Mouse (Mus musculus) hindbrain, embryonic 13.5 days (tissue): ENCODE data around the gene Aifm1. TPM values are rescaled to one million over a fixed set of nuclear protein-coding genes. Genes with fewer than 3 reads are reported as not detected.

Experiments used
- ATAC-seq: fragments of 200-750 bp; cut with Nextera tagmentation; 2 replicates; pipeline ENCODE4 v1.8.0; 2017; ENCODE audit warnings: moderate TSS enrichment; ENCODE audit not compliant: low FRiP score
- H3K27ac ChIP-seq: fragments of 300-500 bp; sonication (generic); 2 replicates; pipeline ENCODE4 v1.5.1; 2015; ENCODE audit warnings: inconsistent platforms, mild to moderate bottlenecking, moderate library complexity
- H3K27me3 ChIP-seq: fragments of 300-500 bp; sonication (generic); 2 replicates; pipeline ENCODE4 v1.6.1; 2015; ENCODE audit warnings: mild to moderate bottlenecking, inconsistent platforms
- H3K36me3 ChIP-seq: fragments of 300-500 bp; sonication (generic); 2 replicates; pipeline ENCODE4 v1.6.1; 2015; ENCODE audit warnings: mild to moderate bottlenecking, inconsistent platforms
- H3K4me1 ChIP-seq: fragments of 300-500 bp; sonication (generic); replicated peaks from 2 replicates; pipeline ENCODE4 v1.6.1; 2015; ENCODE audit warnings: inconsistent platforms
- H3K4me2 ChIP-seq: fragments of 300-500 bp; sonication (generic); 2 replicates; pipeline ENCODE4 v1.6.1; 2015; ENCODE audit warnings: inconsistent platforms, mild to moderate bottlenecking, moderate library complexity
- H3K4me3 ChIP-seq: fragments of 300-500 bp; sonication (generic); 2 replicates; pipeline ENCODE4 v1.5.1; 2015; ENCODE audit warnings: mild to moderate bottlenecking, inconsistent platforms
- H3K9ac ChIP-seq: fragments of 300-500 bp; sonication (generic); 2 replicates; pipeline ENCODE4 v1.6.1; 2015; ENCODE audit warnings: mild to moderate bottlenecking, inconsistent platforms
- H3K9me3 ChIP-seq: fragments of 300-500 bp; sonication (generic); 2 replicates; pipeline ENCODE4 v1.6.1; 2016; ENCODE audit warnings: inconsistent platforms
- WGBS: fragments of 180-500 bp; shearing (Covaris S2); methylation state at CpG from one replicate; pipeline ENCODE4 v1.1.7; 2015; 5-methylcytosine and 5-hydroxymethylcytosine counted together
- polyA plus RNA-seq: library from polyadenylated mRNA; unstranded; fragments of >200 nt; fragmentation: Nextera tagmentation; extraction: Ambion mirVana; gene quantifications from 2 replicates; pipeline ENCODE4 v1.2.1, GENCODE M21; 2015

The Aifm1 gene
- 43.1 and 45.7 TPM in 2 replicates for polyA plus RNA-seq

- H3K9me3 ChIP-seq, result no peaks in the 10 kb centered on the region
- H3K9ac ChIP-seq, result peak within 1 kb of the TSS; percentile 71
- WGBS, result 22% methylated on average over 44 of the region's 45 CpGs
- peak within 1 kb of the TSS; percentile 52 for H3K4me3 ChIP-seq
- H3K27me3 ChIP-seq, result no peaks in the 10 kb centered on the region
- peak within 1 kb of the TSS; percentile 53 for H3K4me2 ChIP-seq
- peak; percentile 97 for ATAC-seq
- H3K4me1 ChIP-seq, result peaks cover 7% of the 10 kb centered on the region
- H3K36me3 ChIP-seq, result no peaks in the 10 kb centered on the region
- peak within 1 kb of the TSS; percentile 58 for H3K27ac ChIP-seq
Observed at GRCm38 (mm10) chrX:48513166-48513807, at the start of gene Aifm1. Gene Aifm1, minus strand, starts transcription at chrX:48513563.

DNA sequence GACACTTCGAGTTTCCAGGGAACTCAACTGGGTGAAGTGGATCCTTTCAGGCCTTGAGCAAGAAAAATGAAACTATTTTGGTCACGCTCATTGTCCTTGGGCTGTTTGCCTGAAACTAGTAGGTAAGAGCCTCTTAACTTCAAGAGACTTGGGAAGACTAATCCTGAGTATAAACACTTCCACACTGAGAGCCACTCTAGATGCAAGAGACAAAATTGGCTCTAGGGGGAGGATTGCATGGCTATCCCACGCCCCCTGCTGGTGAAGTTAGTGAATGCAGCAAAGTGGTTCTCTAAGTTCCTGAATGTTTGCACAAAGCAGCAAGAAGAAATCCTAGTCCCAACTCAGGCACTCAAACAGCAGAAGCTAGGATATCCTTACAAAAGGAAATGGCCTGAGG, 18.8 kb upstream of the Aifm1 start:
- no peaks in the 10 kb centered on the region for H3K27me3 ChIP-seq
- no peak for ATAC-seq
- no peak overlapping the region for H3K27ac ChIP-seq
- WGBS, result 29% methylated on average over 3 of the region's 3 CpGs
- no peaks in the 10 kb centered on the region for H3K4me1 ChIP-seq
- H3K4me3 ChIP-seq, result no peak overlapping the region
- peaks cover 6% of the 10 kb centered on the region for H3K36me3 ChIP-seq
- H3K4me2 ChIP-seq, result no peak overlapping the region
- no peak overlapping the region for H3K9ac ChIP-seq
- no peaks in the 10 kb centered on the region for H3K9me3 ChIP-seq

GRCm38 (mm10) chrX:48526435-48526834, 13.1 kb upstream of the Aifm1 start:
- WGBS, result 59% methylated on average over 2 of the region's 3 CpGs
- H3K4me3 ChIP-seq, result no peak overlapping the region
- no peak for ATAC-seq

DNA sequence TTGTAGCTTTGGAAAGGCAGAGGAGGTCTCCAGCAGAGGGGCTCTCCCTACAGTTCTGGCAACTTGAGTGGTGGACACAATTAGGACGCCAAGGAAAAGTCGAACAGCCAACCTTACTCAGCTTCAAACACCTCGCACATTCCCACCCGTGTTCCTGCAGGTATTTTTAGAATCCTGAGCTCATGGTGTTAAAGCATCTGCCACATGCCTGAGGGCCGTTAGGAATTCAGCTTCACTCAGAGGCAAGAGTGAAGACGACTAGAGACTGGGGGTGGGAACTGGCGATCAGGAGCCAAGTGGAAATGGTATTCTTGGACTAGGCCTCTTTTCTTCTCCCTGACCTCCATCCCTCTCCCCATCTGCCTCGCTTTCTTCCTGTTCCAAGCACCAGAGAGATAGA, 12.5 kb upstream of the Aifm1 start:
- no peak overlapping the region for H3K4me2 ChIP-seq
- no peak overlapping the region for H3K4me3 ChIP-seq
- H3K9ac ChIP-seq, result no peak overlapping the region
- 76% methylated on average over 8 of the region's 8 CpGs for WGBS
- no peaks in the 10 kb centered on the region for H3K9me3 ChIP-seq
- H3K27ac ChIP-seq, result no peak overlapping the region
- H3K27me3 ChIP-seq, result no peaks in the 10 kb centered on the region
- peaks cover 6% of the 10 kb centered on the region for H3K36me3 ChIP-seq
- peaks cover 23% of the 10 kb centered on the region for H3K4me1 ChIP-seq
- ATAC-seq, result no peak

More at GRCm38 (mm10) chrX:48526435-48526834, 13.1 kb upstream of the Aifm1 start:
- Histone ChIP-seq H3K4me2 (no peak overlapping the region), H3K27ac (no peak overlapping the region), H3K36me3 (peaks cover 6% of the 10 kb centered on the region), H3K9ac (no peak overlapping the region), H3K9me3 (no peaks in the 10 kb centered on the region), H3K4me1 (peaks cover 21% of the 10 kb centered on the region), H3K27me3 (no peaks in the 10 kb centered on the region)

GRCm38 (mm10) chrX:48525332-48525731, 12.0 kb upstream of the Aifm1 start:
- H3K9me3 ChIP-seq, result no peaks in the 10 kb centered on the region
- ATAC-seq, result no peak
- WGBS, result 76% methylated on average over 1 of the region's 1 CpGs
- no peak overlapping the region for H3K4me3 ChIP-seq
- no peak overlapping the region for H3K4me2 ChIP-seq
- peaks cover 23% of the 10 kb centered on the region for H3K4me1 ChIP-seq
- no peaks in the 10 kb centered on the region for H3K27me3 ChIP-seq
- H3K36me3 ChIP-seq, result peaks cover 6% of the 10 kb centered on the region
- no peak overlapping the region for H3K27ac ChIP-seq
- H3K9ac ChIP-seq, result no peak overlapping the region

DNA sequence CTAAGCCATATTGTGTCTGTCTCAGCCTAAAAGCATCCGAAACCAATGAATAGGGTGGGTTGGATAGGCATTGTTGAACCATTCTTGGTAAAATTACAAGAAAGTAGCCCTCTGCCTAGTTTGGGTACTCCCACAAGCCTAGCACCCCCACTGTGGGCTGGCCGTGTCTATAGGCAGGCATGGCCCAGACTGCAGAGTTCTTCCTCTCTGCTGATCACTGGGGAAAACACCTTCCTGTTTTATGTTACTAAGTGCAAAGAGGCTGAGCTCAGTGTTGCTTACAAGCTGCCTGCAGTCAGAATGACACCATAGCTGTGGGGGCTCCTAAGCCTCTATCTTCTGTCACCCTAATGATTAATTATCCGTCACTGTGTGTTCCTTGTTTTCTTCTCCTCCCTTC, 10.1 kb upstream of the Aifm1 start:
- Histone ChIP-seq H3K9me3 (no peaks in the 10 kb centered on the region), H3K4me3 (peak overlapping the region; percentile 17), H3K36me3 (no peaks in the 10 kb centered on the region), H3K4me1 (peaks cover 23% of the 10 kb centered on the region), H3K27ac (no peak overlapping the region), H3K9ac (peak overlapping the region; percentile 39; the same call in 1 of the 2 replicates), H3K4me2 (peak overlapping the region; percentile 65), H3K27me3 (no peaks in the 10 kb centered on the region)
- ATAC-seq, result no peak
- WGBS, result 64% methylated on average over 3 of the region's 3 CpGs

GRCm38 (mm10) chrX:48521651-48522050, 8.3 kb upstream of the Aifm1 start:
- ATAC-seq, result no peak
- no peaks in the 10 kb centered on the region for H3K9me3 ChIP-seq
- H3K27me3 ChIP-seq, result no peaks in the 10 kb centered on the region
- 79% methylated on average over 3 of the region's 3 CpGs for WGBS
- peaks cover 23% of the 10 kb centered on the region for H3K4me1 ChIP-seq
- peak overlapping the region; percentile 52 for H3K4me3 ChIP-seq
- peak overlapping the region; percentile 24; the same call in 1 of the 2 replicates for H3K9ac ChIP-seq
- H3K36me3 ChIP-seq, result no peaks in the 10 kb centered on the region
- no peak overlapping the region for H3K27ac ChIP-seq
- peak overlapping the region; percentile 65 for H3K4me2 ChIP-seq

GRCm38 (mm10) chrX:48519549-48520085, 6.3 kb upstream of the Aifm1 start:
- peak overlapping the region; percentile 79 for H3K9ac ChIP-seq
- H3K27ac ChIP-seq, result peak overlapping the region; percentile 96
- H3K36me3 ChIP-seq, result no peaks in the 10 kb centered on the region
- ATAC-seq, result no peak; the same call in 1 of the 2 replicates
- peak overlapping the region; percentile 52 for H3K4me3 ChIP-seq
- H3K4me2 ChIP-seq, result peak overlapping the region; percentile 65
- no peaks in the 10 kb centered on the region for H3K27me3 ChIP-seq
- WGBS, result 8% methylated on average over 20 of the region's 20 CpGs
- no peaks in the 10 kb centered on the region for H3K9me3 ChIP-seq
- peaks cover 23% of the 10 kb centered on the region for H3K4me1 ChIP-seq

GRCm38 (mm10) chrX:48518808-48519548, 5.6 kb upstream of the Aifm1 start, which contains the start of gene Rab33a:
Gene Rab33a, plus strand, starts transcription at chrX:48519285.
- Histone ChIP-seq H3K27ac (peak within 1 kb of the TSS; percentile 96), H3K9ac (peak within 1 kb of the TSS; percentile 79), H3K4me1 (peaks cover 23% of the 10 kb centered on the region), H3K4me3 (peak within 1 kb of the TSS; percentile 52), H3K4me2 (peak within 1 kb of the TSS; percentile 65), H3K27me3 (no peaks in the 10 kb centered on the region), H3K9me3 (no peaks in the 10 kb centered on the region), H3K36me3 (no peaks in the 10 kb centered on the region)
- ATAC-seq, result peak; percentile 84
- WGBS, result 29% methylated on average over 33 of the region's 33 CpGs

- WGBS, result 24% methylated on average over 15 of the region's 15 CpGs
- peak; percentile 95 for ATAC-seq
- peak overlapping the region; percentile 96 for H3K27ac ChIP-seq
Observed at GRCm38 (mm10) chrX:48518211-48518807, 4.9 kb upstream of the Aifm1 start.

DNA sequence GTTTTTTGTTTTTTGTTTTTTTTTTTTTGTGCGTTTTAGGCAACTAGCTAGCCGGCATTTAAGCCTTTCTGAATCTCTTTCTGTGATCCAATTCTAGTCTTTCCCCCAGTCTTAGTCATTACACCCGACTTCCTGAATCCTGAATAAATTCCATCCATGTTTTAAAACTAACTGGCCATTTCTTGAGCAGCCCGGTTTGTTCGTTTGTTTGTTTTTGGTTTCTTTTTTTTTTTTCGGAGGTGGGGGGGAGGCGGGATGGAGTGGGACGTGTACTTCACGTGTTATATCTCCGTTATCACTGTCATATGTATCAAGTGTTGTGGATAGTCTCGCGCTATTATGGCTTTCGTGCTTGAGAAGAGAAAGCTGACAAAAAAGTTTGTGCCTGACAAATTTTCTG, 461 bp upstream of the Aifm1 start:
- H3K4me1 ChIP-seq, result peaks cover 7% of the 10 kb centered on the region
- H3K27ac ChIP-seq, result no peak overlapping the region
- no peaks in the 10 kb centered on the region for H3K27me3 ChIP-seq
- WGBS, result 15% methylated on average over 13 of the region's 13 CpGs
- no peaks in the 10 kb centered on the region for H3K9me3 ChIP-seq
- peak overlapping the region; percentile 52 for H3K4me3 ChIP-seq
- ATAC-seq, result no peak
- peak overlapping the region; percentile 53 for H3K4me2 ChIP-seq
- H3K36me3 ChIP-seq, result no peaks in the 10 kb centered on the region
- no peak overlapping the region; the same call in 1 of the 2 replicates for H3K9ac ChIP-seq

More at GRCm38 (mm10) chrX:48518211-48518807, 4.9 kb upstream of the Aifm1 start:
- Histone ChIP-seq H3K9me3 (no peaks in the 10 kb centered on the region), H3K4me3 (peak overlapping the region; percentile 52), H3K27me3 (no peaks in the 10 kb centered on the region), H3K4me1 (peaks cover 19% of the 10 kb centered on the region), H3K36me3 (no peaks in the 10 kb centered on the region), H3K4me2 (peak overlapping the region; percentile 65), H3K9ac (peak overlapping the region; percentile 79)

DNA sequence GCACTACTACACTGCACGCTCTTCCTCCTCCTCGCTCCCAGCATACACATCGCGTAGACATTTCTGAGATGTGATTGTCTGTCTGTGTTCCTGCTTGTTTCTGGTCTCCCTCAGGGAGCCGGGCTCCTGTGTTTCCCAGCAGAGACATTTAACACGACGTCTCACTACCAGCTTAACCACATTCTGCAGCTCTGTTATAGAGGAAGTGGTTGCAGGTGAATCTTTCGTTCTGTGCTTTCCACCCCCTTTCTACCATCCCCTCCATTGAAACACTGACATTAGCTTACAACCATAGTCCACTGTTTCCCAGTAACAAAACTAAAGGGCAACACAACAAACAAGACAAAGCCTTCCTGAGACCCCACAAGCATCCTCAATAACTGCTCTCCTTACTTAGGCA, 19.6 kb downstream of the Aifm1 start:
- no peak for ATAC-seq
- H3K9me3 ChIP-seq, result no peaks in the 10 kb centered on the region
- H3K4me3 ChIP-seq, result no peak overlapping the region
- no peak overlapping the region for H3K4me2 ChIP-seq
- no peaks in the 10 kb centered on the region for H3K4me1 ChIP-seq
- peaks cover 44% of the 10 kb centered on the region for H3K36me3 ChIP-seq
- H3K27me3 ChIP-seq, result no peaks in the 10 kb centered on the region
- no peak overlapping the region for H3K27ac ChIP-seq
- 95% methylated on average over 8 of the region's 8 CpGs for WGBS
- no peak overlapping the region for H3K9ac ChIP-seq
